Mouse (Mus musculus) spleen, embryonic (tissue): ENCODE data around the gene Tas2r137.

Source experiments
- CTCF ChIA-PET: fragments of 350-600 bp; sonication (Branson Sonifier 250); formaldehyde crosslinking; loops from one replicate; lab custom pipeline; 2022; lab: Charles Lee

Gene Tas2r137

GRCm38 (mm10) chr6:40490933-40491332 is at the start of gene Tas2r137:
Tas2r137 (plus strand) TSS chr6:40491233.
- CTCF ChIA-PET = no interaction called here

DNA sequence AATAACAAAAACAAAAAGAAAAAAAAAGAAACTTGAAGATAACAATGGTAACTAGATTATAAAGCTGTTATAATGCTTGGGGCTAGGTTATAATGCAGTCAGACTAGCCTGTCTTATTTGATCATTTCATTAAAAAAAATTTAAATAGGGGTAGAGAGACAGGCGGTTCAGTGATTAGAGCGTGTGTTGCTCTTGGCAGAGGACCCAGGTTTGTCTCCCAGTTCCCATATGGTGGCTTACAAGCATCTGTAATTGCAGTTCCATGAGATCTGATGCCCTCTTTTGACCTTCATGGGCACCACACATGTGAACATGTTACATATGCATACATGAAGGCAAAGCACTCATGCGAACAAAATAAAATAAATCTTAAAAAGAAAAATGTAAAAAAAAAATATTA is 49.8 kb upstream of the Tas2r137 start:
- CTCF ChIA-PET = no interaction called here

DNA sequence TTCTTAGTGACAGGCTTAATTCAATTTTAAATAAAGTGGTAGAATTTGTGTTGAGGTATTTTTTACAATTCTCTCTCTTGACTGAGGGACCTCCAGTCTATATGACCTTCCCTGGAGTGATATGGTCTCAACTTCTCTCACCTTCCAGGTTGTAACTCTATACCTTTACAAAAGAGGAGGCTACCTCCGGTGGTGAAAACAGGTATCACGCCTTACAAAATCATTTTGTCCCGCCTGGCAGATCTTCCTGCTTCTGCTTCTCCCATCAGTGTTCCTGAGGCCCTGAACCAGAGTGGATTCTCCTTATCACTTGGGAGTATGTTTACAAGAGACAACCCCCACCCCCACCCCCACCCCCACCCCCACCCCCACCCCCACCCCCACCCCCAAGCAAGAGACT is 49.3 kb upstream of the Tas2r137 start:
- CTCF ChIA-PET = no interaction called here

- CTCF ChIA-PET = no interaction called here
These were observed 47.6 kb upstream of the Tas2r137 start for GRCm38 (mm10) chr6:40443281-40443928.

- CTCF ChIA-PET = interaction anchor here (0.6 kb wide), 1 partner anchor 25 kb away, joined by 3 read pairs; no protein-coding TSS in a partner anchor
These were observed 42.4 kb upstream of the Tas2r137 start for GRCm38 (mm10) chr6:40448626-40449025.

GRCm38 (mm10) chr6:40454436-40455041 is 36.5 kb upstream of the Tas2r137 start:
- CTCF ChIA-PET = interaction anchor here (0.6 kb wide), 1 partner anchor 11 kb away, joined by 3 read pairs; no protein-coding TSS in a partner anchor

GRCm38 (mm10) chr6:40465710-40466109 is 25.3 kb upstream of the Tas2r137 start:
- CTCF ChIA-PET = interaction anchor here (0.7 kb wide), 1 partner anchor 11 kb away, joined by 3 read pairs; no protein-coding TSS in a partner anchor

- CTCF ChIA-PET = no interaction called here
These were observed 19.9 kb upstream of the Tas2r137 start, which contains the start of gene Ssbp1 for GRCm38 (mm10) chr6:40470916-40471719. Ssbp1 (plus strand) TSS chr6:40471352.

DNA sequence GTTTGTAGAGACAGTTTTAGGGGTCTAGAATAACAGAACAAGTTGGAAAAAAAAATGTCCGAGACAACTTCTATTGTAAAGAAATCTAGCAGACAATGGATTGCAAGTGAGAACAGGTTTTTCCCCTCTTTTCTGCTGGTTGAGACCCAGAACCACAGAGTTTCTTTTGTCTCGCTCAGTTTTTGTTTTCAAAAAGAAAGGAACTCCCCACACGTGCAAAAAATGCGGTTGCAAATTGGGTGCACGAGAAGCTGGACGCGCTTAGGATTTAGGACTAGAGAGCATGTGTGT is 19.4 kb upstream of the Tas2r137 start:
- CTCF ChIA-PET = no interaction called here

DNA sequence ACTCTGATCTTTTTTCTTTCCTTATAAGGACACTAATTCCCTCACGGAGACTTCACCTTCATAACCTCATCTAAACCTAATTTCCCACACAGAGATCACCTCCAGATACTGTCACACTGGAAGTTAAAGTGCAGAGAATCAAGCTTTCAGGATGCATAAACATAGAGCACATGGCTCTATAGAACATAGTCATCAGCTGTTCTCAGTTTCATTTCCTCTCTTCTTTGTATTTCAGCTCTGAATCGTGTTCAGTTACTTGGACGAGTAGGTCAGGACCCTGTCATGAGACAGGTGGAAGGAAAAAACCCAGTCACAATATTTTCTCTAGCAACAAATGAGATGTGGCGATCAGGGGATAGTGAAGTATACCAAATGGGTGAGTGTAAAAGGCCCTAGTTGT is 14.9 kb upstream of the Tas2r137 start:
- CTCF ChIA-PET = no interaction called here

GRCm38 (mm10) chr6:40479705-40480104 is 11.3 kb upstream of the Tas2r137 start:
- CTCF ChIA-PET = no interaction called here

DNA sequence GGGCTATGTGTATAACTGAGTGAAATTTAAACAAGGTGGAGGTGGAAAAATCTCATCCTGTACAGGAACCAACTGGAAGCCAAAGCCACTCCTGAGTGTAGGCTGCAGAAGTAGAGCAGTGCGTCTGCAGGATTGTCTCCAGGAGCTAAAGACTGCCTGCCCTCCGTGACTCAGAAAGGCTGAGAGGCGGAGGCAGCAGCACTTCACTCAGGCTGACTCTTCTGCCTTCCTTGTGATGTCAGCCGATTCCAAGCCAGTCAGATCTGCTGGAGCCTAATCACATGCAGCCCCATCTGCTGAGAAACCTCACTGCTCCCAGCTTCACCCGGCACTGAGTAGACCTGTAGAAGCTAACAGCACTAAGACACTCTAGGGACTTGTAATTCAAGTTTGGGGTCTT is 8.7 kb upstream of the Tas2r137 start:
- CTCF ChIA-PET = no interaction called here

- CTCF ChIA-PET = no interaction called here
These were observed 2.2 kb downstream of the Tas2r137 start, which contains the start of gene Tas2r108 for GRCm38 (mm10) chr6:40493229-40493628. Tas2r108 (plus strand) TSS chr6:40493529.

GRCm38 (mm10) chr6:40519408-40519807 is 28.4 kb downstream of the Tas2r137 start, which contains the start of gene Prss37:
Prss37 (minus strand) TSS chr6:40519508.
- CTCF ChIA-PET = no interaction called here
